In genomic region chr9:115321052-115321451, GRCm38 (mm10) we compare ENCODE assay signal across 15 mouse cellular contexts. TPM values are rescaled to one million over a fixed set of nuclear protein-coding genes. Genes with fewer than 3 reads are reported as not detected.
DNase-seq lines count a peak whose midpoint lies in the region; ATAC-seq and TF ChIP-seq lines count a peak whose summit lies in the region.
"Had no signal": no experiment of that assay in that cellular context is flagged by ENCODE, and none has a peak within 500 bp of the region (broad histone marks: within the 10 kb centered on the region; RNA-seq: fewer than 3 reads in every experiment).

No protein-coding gene starts in this region.

- no peak for ATAC-seq in liver, postnatal 0 days
- ATAC-seq in activated CD4-positive, CD25-positive, alpha-beta regulatory T cell, adult 4 months, result no peak
- ATAC-seq: liver, embryonic 12.5 days had no signal

- H3K4me3 ChIP-seq in liver, postnatal 0 days (ENCODE audit: low read depth, low read length), result no peak overlapping the region
- H3K4me3 ChIP-seq: heart, embryonic 13.5 days; hindbrain, embryonic 15.5 days; liver, embryonic 12.5 days; neural tube, embryonic 15.5 days had no signal

- H3K4me2 ChIP-seq in liver, postnatal 0 days (ENCODE audit: low read depth, low read length), result no peak overlapping the region
- H3K4me2 ChIP-seq: heart, embryonic 13.5 days; hindbrain, embryonic 15.5 days; liver, embryonic 12.5 days; neural tube, embryonic 15.5 days had no signal

- no peaks in the 10 kb centered on the region for H3K4me1 ChIP-seq in liver, postnatal 0 days (ENCODE audit: insufficient read depth)
- H3K4me1 ChIP-seq: heart, embryonic 13.5 days; liver, embryonic 12.5 days had no signal

- no peaks in the 10 kb centered on the region for H3K9me3 ChIP-seq in liver, postnatal 0 days (ENCODE audit: low read length)
- H3K9me3 ChIP-seq: hindbrain, embryonic 15.5 days; neural tube, embryonic 15.5 days had no signal

- no peaks in the 10 kb centered on the region for H3K36me3 ChIP-seq in liver, postnatal 0 days (replicated peaks; ENCODE audit: insufficient read depth, low read length)
- H3K36me3 ChIP-seq: heart, embryonic 13.5 days; hindbrain, embryonic 15.5 days; liver, embryonic 12.5 days; neural tube, embryonic 15.5 days had no signal

- WGBS in liver, postnatal 0 days (ENCODE audit: insufficient replicate concordance), result 73% methylated on average over 6 of the region's 6 CpGs

- no peaks in the 10 kb centered on the region for H3K27me3 ChIP-seq in liver, postnatal 0 days (ENCODE audit: insufficient read depth, low read length)
- H3K27me3 ChIP-seq: heart, embryonic 13.5 days; hindbrain, embryonic 15.5 days; liver, embryonic 12.5 days; neural tube, embryonic 15.5 days had no signal

- no peak overlapping the region for H3K27ac ChIP-seq in liver, postnatal 0 days (ENCODE audit: low read depth)
- H3K27ac ChIP-seq: heart, embryonic 13.5 days; hindbrain, embryonic 15.5 days; liver, embryonic 12.5 days; neural tube, embryonic 15.5 days had no signal

- peak; percentile 42 for TF ChIP-seq CTCF in liver, postnatal 0 days (IDR thresholded peaks at IDR 0.05; ENCODE audit: low read depth)

- peak; percentile 14 for DNase-seq in adrenal gland, postnatal 14 days
- DNase-seq in adrenal gland, postnatal 10 days, result no peak
- DNase-seq in liver, postnatal 0 days, result no peak
- DNase-seq in liver (no peak), ZHBTc4 (ENCODE audit: low read depth, low spot score) (peak; percentile 88)
- peak; percentile 38 for DNase-seq in testis, postnatal 14 days (ENCODE audit: low spot score)
- DNase-seq in layer of hippocampus, adult 8-10 months (ENCODE audit: low spot score in 2 of 2), result no peak
- DNase-seq: adrenal gland, adult 2 months; kidney, postnatal 14 days; lung, postnatal 4 days had no signal

- no peak for TF ChIP-seq EP300 in liver, postnatal 0 days (IDR thresholded peaks at IDR 0.05; ENCODE audit: low read depth)

- H3K9ac ChIP-seq in liver, postnatal 0 days (replicated peaks), result no peak overlapping the region
- H3K9ac ChIP-seq: heart, embryonic 13.5 days; hindbrain, embryonic 15.5 days; liver, embryonic 12.5 days; neural tube, embryonic 15.5 days had no signal

RNA-seq across cellular contexts. Expression of gene Stt3b, which starts 10.8 kb away (rescaled TPM):
- 117 and 124 TPM in 2 replicates for total RNA-seq in adrenal gland, postnatal 14 days (2021)
- total RNA-seq in adrenal gland, postnatal 10 days (2021), result 100 to 1,000 TPM; 113 to 118 TPM
- polyA plus RNA-seq in liver, postnatal 0 days (2015; fragmentation: Nextera tagmentation; extraction: Ambion mirVana), result 41.8 and 43.8 TPM in 2 replicates
- 10 to 100 TPM; 68.0 to 86.5 (median 74.0) TPM for total RNA-seq in layer of hippocampus, adult 8-10 months (2022)
- 10 to 100 TPM; 19.5 to 28.9 TPM for polyA plus RNA-seq in activated CD4-positive, CD25-positive, alpha-beta regulatory T cell, adult 4 months (2017; shearing (Covaris generic))

Comparison
In these comparisons a context has a peak if more than half of its experiments do, and no peak if none do; other contexts are left out.
1. DNase-seq: peak in adrenal gland, postnatal 14 days (single experiment), ZHBTc4 (single experiment) and testis, postnatal 14 days (single experiment); none in adrenal gland, postnatal 10 days (single experiment), liver, postnatal 0 days (single experiment), liver (single experiment) and layer of hippocampus, adult 8-10 months (0 of 2).